Mouse (Mus musculus): ENCODE data around the gene Ipo11.
"Not testable (repeated sequence)": the region's sequence is repeated elsewhere in the genome, so short reads cannot be mapped to it uniquely, and the experiment has no call there.

The Ipo11 gene

GRCm38 (mm10) chr13:106936256-106937137 lies at the start of gene Ipo11:
Gene Ipo11, minus strand, starts transcription at chr13:106936958.
- peak; percentile 92 for DNase-seq (ENCODE audit: low read depth, low spot score)

DNA sequence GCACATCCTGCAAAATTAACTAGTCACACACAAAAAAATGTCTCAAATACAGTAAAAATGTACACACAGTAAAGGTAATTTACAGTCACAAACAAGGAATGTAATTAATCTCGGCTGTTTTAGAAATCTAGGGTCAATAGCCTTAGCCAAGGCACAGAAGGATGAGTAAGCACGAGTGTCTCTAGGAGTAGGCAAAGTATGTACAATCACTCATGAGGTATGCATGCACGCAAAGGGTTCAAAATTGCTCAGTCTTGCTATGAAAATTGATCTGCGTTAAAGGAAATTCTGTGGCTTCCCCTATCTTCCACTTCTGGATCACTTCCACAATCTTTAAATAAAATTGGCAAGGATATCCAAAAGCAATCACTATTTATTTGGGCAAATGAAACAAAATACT lies 24.7 kb upstream of the Ipo11 start:
- no peak for DNase-seq (ENCODE audit: low read depth, low spot score)

DNA sequence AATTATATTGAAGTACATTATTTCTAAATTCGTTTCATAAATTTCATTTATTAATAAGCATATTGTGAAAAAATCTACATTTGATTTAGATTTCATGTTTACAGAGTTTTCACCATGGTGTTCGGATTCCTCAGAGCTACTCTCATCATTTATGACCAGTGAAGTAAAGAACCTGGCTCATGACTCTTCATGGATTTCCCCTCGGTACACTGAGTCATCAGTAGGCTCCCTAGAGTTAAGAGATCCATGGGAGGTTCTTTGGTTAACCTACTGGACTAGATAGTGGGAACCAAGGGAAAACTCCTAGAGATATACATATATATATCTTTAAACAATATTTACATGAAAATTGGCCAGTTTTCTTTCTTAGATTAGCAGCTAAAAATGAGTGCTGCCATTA lies 23.8 kb upstream of the Ipo11 start:
- no peak for DNase-seq (ENCODE audit: low read depth, low spot score)

DNA sequence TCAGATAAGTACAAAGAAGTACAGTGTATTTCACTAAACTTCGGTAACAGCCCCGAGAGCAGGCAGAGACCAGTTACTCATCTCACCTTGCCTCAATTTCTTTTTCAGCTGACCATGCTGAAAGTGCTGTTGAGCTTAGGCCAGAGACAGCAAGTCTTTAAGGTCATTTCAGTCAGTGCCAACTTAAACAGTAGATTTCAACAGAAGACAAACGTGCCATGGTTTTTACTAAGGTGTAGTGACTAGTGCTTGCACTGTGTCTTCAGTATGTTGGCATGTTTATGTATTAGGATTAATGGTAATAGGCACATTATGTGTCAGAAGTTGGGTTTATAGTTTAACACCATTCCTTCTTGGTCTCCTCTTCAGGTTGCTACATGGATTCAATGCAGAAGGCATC lies 21.5 kb upstream of the Ipo11 start:
- DNase-seq (ENCODE audit: low read depth, low spot score) = no peak

- DNase-seq (ENCODE audit: low read depth, low spot score) = no peak
These were observed 20.8 kb upstream of the Ipo11 start for GRCm38 (mm10) chr13:106957554-106957953.

- no peak for DNase-seq (ENCODE audit: low read depth, low spot score)
These were observed 18.1 kb upstream of the Ipo11 start for GRCm38 (mm10) chr13:106954880-106955279.

GRCm38 (mm10) chr13:106947583-106947982 lies 10.8 kb upstream of the Ipo11 start:
- no peak for DNase-seq (ENCODE audit: low read depth, low spot score)

DNA sequence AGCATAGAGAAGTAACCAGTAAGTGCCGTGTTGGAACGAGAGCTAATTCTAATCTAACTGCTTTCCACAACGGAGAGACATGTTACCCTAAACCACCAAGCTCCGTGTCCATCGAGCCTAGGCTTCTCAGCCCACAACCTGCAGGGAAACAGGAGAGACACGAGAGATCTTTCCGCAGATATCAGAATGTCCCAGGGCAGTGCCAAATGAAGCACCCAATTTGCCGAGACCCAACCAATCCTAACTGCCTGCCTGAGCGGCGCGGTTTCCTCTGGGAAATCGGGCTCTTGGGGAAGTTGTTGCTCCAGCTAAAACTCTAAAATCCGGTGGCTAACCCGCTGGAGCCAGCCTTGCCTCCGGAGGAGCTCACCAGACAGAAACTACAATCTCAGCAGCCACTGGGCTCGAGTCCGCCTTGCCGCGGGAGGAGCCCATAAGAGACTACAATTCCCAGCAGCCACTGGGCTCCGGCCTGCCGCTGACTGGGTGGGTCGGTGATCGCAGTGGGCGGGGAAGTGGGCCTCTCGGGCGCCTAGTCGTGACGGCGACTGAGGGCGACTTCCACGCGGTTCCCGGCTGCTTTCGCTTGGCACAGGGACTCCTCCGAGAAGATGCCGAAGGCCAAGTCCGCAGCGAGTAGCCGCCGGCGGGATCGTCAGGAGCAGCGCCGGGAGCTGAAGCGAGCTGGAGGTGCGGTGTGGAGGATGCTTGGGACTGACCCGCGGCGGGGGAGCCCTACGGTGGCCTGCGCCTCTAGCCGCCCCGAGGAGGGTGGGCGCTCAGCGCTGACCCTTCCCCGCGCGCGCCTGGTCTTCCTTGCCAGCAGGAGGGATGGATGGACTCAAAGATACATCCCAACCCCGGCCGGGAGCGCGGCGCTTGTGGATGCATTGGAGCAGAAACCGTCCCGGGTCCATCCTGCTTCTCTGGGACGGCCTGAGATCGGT lies 10.1 kb upstream of the Ipo11 start, which contains the start of gene Dimt1:
Gene Dimt1 (plus strand): TSS at position 534 of the 947 bp plus-strand sequence.
- DNase-seq (ENCODE audit: low read depth, low spot score) = peak; percentile 78

GRCm38 (mm10) chr13:106945518-106945917 lies 8.8 kb upstream of the Ipo11 start:
- DNase-seq (ENCODE audit: low read depth, low spot score) = no peak

GRCm38 (mm10) chr13:106942721-106943120 lies 6.0 kb upstream of the Ipo11 start:
- DNase-seq (ENCODE audit: low read depth, low spot score) = no peak

- DNase-seq (ENCODE audit: low read depth, low spot score) = peak; percentile 46
These were observed 4.6 kb upstream of the Ipo11 start for GRCm38 (mm10) chr13:106941211-106941976.

- DNase-seq (ENCODE audit: low read depth, low spot score) = no peak
These were observed 347 bp upstream of the Ipo11 start for GRCm38 (mm10) chr13:106937138-106937472.

DNA sequence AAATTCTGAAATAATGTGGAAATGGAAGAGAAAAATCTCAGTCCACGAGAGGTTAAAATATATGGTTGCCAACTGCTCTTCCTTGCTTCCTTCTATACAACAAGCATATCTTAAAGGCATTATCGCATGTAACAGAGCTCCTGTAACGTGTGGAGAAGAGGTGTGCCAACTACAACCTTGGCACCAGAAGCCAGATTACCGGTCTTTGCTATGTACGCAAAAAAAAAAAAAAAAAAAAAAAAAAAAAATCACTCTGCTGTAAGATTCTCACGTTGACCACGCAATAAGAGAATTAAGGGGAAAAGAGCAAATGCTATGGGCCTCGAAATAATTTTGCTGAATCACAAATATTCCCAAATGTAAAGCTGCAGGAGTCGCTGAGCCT lies 895 bp downstream of the Ipo11 start:
- DNase-seq (ENCODE audit: low read depth, low spot score) = no peak

GRCm38 (mm10) chr13:106929201-106929600 lies 7.6 kb downstream of the Ipo11 start:
- no peak for DNase-seq (ENCODE audit: low read depth, low spot score)

DNA sequence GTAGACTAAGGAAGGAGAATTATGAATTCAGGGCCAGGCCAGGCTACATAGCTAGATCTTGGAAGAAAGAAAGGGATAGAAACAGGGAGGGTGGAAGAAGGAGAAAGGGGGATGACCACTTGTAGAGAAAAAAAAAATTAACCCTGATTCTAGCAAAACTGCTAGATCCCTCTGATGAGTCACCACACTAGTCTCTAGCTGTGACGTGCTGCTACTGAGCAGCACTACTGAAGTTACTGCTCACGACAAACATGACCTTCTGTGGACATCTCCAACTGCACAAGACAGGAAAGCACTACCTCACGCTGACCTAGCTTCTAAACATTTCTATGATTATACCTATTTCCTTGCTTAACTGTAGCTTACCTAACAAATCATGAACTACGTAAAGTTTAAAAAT lies 8.5 kb downstream of the Ipo11 start:
- no peak for DNase-seq (ENCODE audit: low read depth, low spot score)

GRCm38 (mm10) chr13:106925921-106926320 lies 10.8 kb downstream of the Ipo11 start:
- DNase-seq (ENCODE audit: low read depth, low spot score) = not testable (repeated sequence)

DNA sequence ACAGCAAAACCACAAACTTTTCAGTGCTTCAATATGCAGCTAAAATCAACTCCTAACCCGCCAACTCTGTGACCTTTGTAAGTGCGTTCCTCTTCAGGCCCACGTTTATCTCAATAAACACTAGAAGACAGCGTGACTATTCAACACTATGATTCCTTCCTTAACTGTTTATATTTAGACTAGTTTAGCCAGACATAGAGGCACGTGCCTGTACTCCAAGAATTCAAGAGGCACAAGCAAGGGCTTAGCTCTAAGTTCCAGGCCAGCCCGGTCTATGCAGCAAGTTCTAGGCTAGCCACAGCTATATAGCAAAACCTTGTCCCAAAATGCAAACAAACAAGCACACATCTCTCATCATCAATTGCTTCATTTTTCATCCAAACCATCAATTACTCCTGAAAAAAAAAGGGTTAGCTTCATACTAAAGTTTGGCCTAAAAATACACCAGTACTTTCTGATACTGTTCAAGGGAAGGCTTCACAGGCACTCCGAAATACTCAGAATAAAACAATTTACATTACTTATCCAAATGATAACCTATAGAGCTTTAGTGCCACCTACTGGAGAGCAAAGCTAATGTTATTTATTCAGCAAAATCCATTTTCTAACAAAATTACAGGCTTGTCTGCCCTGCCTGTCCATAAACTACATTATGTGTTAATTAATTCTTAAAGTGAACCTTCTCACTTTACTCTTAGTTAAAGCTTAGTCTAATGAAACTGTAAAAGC lies 18.3 kb downstream of the Ipo11 start:
- DNase-seq (ENCODE audit: low read depth, low spot score) = no peak

GRCm38 (mm10) chr13:106913125-106913736 lies 23.5 kb downstream of the Ipo11 start:
- DNase-seq (ENCODE audit: low read depth, low spot score) = no peak

GRCm38 (mm10) chr13:106910096-106910495 lies 26.7 kb downstream of the Ipo11 start:
- DNase-seq (ENCODE audit: low read depth, low spot score) = no peak

GRCm38 (mm10) chr13:106907273-106907672 lies 29.5 kb downstream of the Ipo11 start:
- DNase-seq (ENCODE audit: low read depth, low spot score) = no peak

- not testable (repeated sequence) for DNase-seq (ENCODE audit: low read depth, low spot score)
These were observed 31.6 kb downstream of the Ipo11 start for GRCm38 (mm10) chr13:106905154-106905553.
